Mouse (Mus musculus) testis, adult 2 months (tissue): ENCODE results near the gene Krt33b.

ENCODE experiments used
- CTCF ChIP-seq: fragments of 200-500 bp; IDR thresholded peaks from 2 replicates; pipeline ENCODE4 v1.5.1; 2012; ENCODE audit warnings: low read depth, mild to moderate bottlenecking, inconsistent platforms, low read length, moderate library complexity; ENCODE audit not compliant: control insufficient read depth, insufficient read depth, insufficient replicate concordance
- POLR2A ChIP-seq: fragments of 200-500 bp; IDR thresholded peaks from 2 replicates; pipeline ENCODE4 v1.6.1; 2012; ENCODE audit warnings: low read depth, mild to moderate bottlenecking, inconsistent platforms, low read length, moderate library complexity; ENCODE audit not compliant: control insufficient read depth

- no peak for TF ChIP-seq CTCF
- no peak for TF ChIP-seq POLR2A
Measured at GRCm38 (mm10) chr11:100058875-100059274, 29.2 kb upstream of the Krt33b start.
